Mouse (Mus musculus): ENCODE data around the gene Zbtb16. TPM values are rescaled to one million over a fixed set of nuclear protein-coding genes. Genes with fewer than 3 reads are reported as not detected.

Gene Zbtb16
- total and polyA plus RNA-seq, 2 experiments from 2014 or later: 6.8 to 13.5 TPM

- Histone ChIP-seq H3K4me1 (ENCODE audit: insufficient read depth, low read length) (no peaks in the 10 kb centered on the region), H3K9ac (replicated peaks; ENCODE audit: low read length) (no peak overlapping the region), H3K36me3 (ENCODE audit: insufficient read depth, low read length) (no peaks in the 10 kb centered on the region), H3K27ac (no peak overlapping the region), H3K4me3 (ENCODE audit: low read length) (no peak overlapping the region), H3K27me3 (ENCODE audit: insufficient read depth, low read length) (no peaks in the 10 kb centered on the region), H3K9me3 (ENCODE audit: low read length) (no peaks in the 10 kb centered on the region), H3K4me2 (ENCODE audit: low read depth, low read length) (no peak overlapping the region)
- DNase-seq (ENCODE audit: low spot score) (no peak), ATAC-seq (no peak)
- 72% methylated on average over 15 of the region's 15 CpGs for WGBS
- no peak for TF ChIP-seq CTCF (IDR thresholded peaks at IDR 0.05; ENCODE audit: low read depth)
These were observed 197.7 kb downstream of the Zbtb16 start for GRCm38 (mm10) chr9:48638176-48638803.

DNA sequence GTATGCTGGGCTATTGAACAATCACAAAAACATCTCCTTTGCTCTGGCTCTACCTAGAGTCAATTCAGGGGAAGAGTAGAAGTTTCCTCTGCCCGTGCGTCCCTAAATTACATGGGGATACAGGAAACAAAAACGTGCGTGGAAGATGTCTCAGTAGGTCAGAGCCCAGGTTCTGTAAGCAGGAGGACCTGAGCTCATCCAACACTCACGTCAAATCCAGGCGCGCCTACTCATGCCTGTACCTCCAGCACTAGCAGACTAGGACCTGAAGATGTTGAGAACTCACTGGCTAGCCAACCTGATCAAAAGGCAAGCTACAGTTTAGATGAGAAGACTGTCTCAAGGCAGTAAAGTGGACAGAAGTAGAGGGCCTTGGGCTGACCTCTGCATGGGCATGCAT, 198.9 kb downstream of the Zbtb16 start:
- H3K36me3 ChIP-seq (ENCODE audit: insufficient read depth, low read length): no peaks in the 10 kb centered on the region

GRCm38 (mm10) chr9:48635576-48636350, 200.3 kb downstream of the Zbtb16 start:
- DNase-seq (ENCODE audit: low spot score): no peak
- no peaks in the 10 kb centered on the region for H3K4me1 ChIP-seq (ENCODE audit: insufficient read depth, low read length)
- no peak overlapping the region for H3K4me3 ChIP-seq (ENCODE audit: low read length)

More for the DNA sequence above, 198.9 kb downstream of the Zbtb16 start:
- ATAC-seq: no peak
- no peak overlapping the region for H3K27ac ChIP-seq
- WGBS: 92% methylated on average over 7 of the region's 7 CpGs
- H3K9ac ChIP-seq (replicated peaks; ENCODE audit: low read length): no peak overlapping the region
- H3K9me3 ChIP-seq (ENCODE audit: low read length): no peaks in the 10 kb centered on the region
- H3K4me3 ChIP-seq (ENCODE audit: low read length): no peak overlapping the region
- no peak for DNase-seq (ENCODE audit: low spot score)
- TF ChIP-seq CTCF (IDR thresholded peaks at IDR 0.05; ENCODE audit: low read depth): no peak
- no peaks in the 10 kb centered on the region for H3K27me3 ChIP-seq (ENCODE audit: insufficient read depth, low read length)
- H3K4me1 ChIP-seq (ENCODE audit: insufficient read depth, low read length): no peaks in the 10 kb centered on the region
- H3K4me2 ChIP-seq (ENCODE audit: low read depth, low read length): no peak overlapping the region

GRCm38 (mm10) chr9:48633147-48633546, 202.9 kb downstream of the Zbtb16 start:
- Histone ChIP-seq H3K4me3 (ENCODE audit: low read length) (no peak overlapping the region), H3K9ac (replicated peaks; ENCODE audit: low read length) (no peak overlapping the region), H3K27me3 (ENCODE audit: insufficient read depth, low read length) (no peaks in the 10 kb centered on the region), H3K36me3 (ENCODE audit: insufficient read depth, low read length) (no peaks in the 10 kb centered on the region), H3K27ac (no peak overlapping the region), H3K4me1 (ENCODE audit: insufficient read depth, low read length) (no peaks in the 10 kb centered on the region), H3K9me3 (ENCODE audit: low read length) (no peaks in the 10 kb centered on the region), H3K4me2 (ENCODE audit: low read depth, low read length) (no peak overlapping the region)
- ATAC-seq: no peak
- WGBS: 72% methylated on average over 6 of the region's 6 CpGs
- TF ChIP-seq CTCF (IDR thresholded peaks at IDR 0.05; ENCODE audit: low read depth): no peak
- DNase-seq (ENCODE audit: low spot score): no peak

More at GRCm38 (mm10) chr9:48635576-48636350, 200.3 kb downstream of the Zbtb16 start:
- no peak for TF ChIP-seq CTCF (IDR thresholded peaks at IDR 0.05; ENCODE audit: low read depth)
- H3K36me3 ChIP-seq (ENCODE audit: insufficient read depth, low read length): no peaks in the 10 kb centered on the region
- ATAC-seq: no peak
- no peaks in the 10 kb centered on the region for H3K9me3 ChIP-seq (ENCODE audit: low read length)
- H3K27me3 ChIP-seq (ENCODE audit: insufficient read depth, low read length): no peaks in the 10 kb centered on the region
- no peak overlapping the region for H3K27ac ChIP-seq
- no peak overlapping the region for H3K4me2 ChIP-seq (ENCODE audit: low read depth, low read length)
- no peak overlapping the region for H3K9ac ChIP-seq (replicated peaks; ENCODE audit: low read length)
- WGBS: 46% methylated on average over 18 of the region's 18 CpGs

GRCm38 (mm10) chr9:48619268-48619667, 216.8 kb downstream of the Zbtb16 start:
- Histone ChIP-seq H3K9ac (replicated peaks; ENCODE audit: low read length) (no peak overlapping the region), H3K4me2 (ENCODE audit: low read depth, low read length) (no peak overlapping the region), H3K36me3 (ENCODE audit: insufficient read depth, low read length) (no peaks in the 10 kb centered on the region), H3K4me3 (ENCODE audit: low read length) (no peak overlapping the region), H3K27ac (no peak overlapping the region), H3K4me1 (ENCODE audit: insufficient read depth, low read length) (no peaks in the 10 kb centered on the region), H3K27me3 (ENCODE audit: insufficient read depth, low read length) (no peaks in the 10 kb centered on the region), H3K9me3 (ENCODE audit: low read length) (no peaks in the 10 kb centered on the region)
- ATAC-seq (no peak), DNase-seq (ENCODE audit: low spot score) (no peak)
- WGBS: 53% methylated on average over 1 of the region's 1 CpGs
- no peak for TF ChIP-seq CTCF (IDR thresholded peaks at IDR 0.05; ENCODE audit: low read depth)

GRCm38 (mm10) chr9:48618589-48618988, 217.4 kb downstream of the Zbtb16 start:
- H3K36me3 ChIP-seq (ENCODE audit: insufficient read depth, low read length): no peaks in the 10 kb centered on the region
- peak; percentile 81 for TF ChIP-seq CTCF (IDR thresholded peaks at IDR 0.05; ENCODE audit: low read depth)
- H3K27me3 ChIP-seq (ENCODE audit: insufficient read depth, low read length): no peaks in the 10 kb centered on the region
- H3K4me1 ChIP-seq (ENCODE audit: insufficient read depth, low read length): no peaks in the 10 kb centered on the region
- DNase-seq (ENCODE audit: low spot score): peak; percentile 93
- H3K9ac ChIP-seq (replicated peaks; ENCODE audit: low read length): no peak overlapping the region
- peak overlapping the region; percentile 38 for H3K4me2 ChIP-seq (ENCODE audit: low read depth, low read length)
- peak; percentile 64 for ATAC-seq
- no peak overlapping the region for H3K4me3 ChIP-seq (ENCODE audit: low read length)
- WGBS: 27% methylated on average over 6 of the region's 6 CpGs
- H3K9me3 ChIP-seq (ENCODE audit: low read length): no peaks in the 10 kb centered on the region
- H3K27ac ChIP-seq: no peak overlapping the region

GRCm38 (mm10) chr9:48618111-48618510, 217.9 kb downstream of the Zbtb16 start:
- H3K9me3 ChIP-seq (ENCODE audit: low read length): no peaks in the 10 kb centered on the region
- peak; percentile 50 for DNase-seq (ENCODE audit: low spot score)
- H3K4me2 ChIP-seq (ENCODE audit: low read depth, low read length): no peak overlapping the region; the same call in 1 of the 2 replicates
- 62% methylated on average over 8 of the region's 8 CpGs for WGBS
- H3K36me3 ChIP-seq (ENCODE audit: insufficient read depth, low read length): no peaks in the 10 kb centered on the region
- no peak overlapping the region for H3K4me3 ChIP-seq (ENCODE audit: low read length)
- no peak for TF ChIP-seq CTCF (IDR thresholded peaks at IDR 0.05; ENCODE audit: low read depth)
- H3K27me3 ChIP-seq (ENCODE audit: insufficient read depth, low read length): no peaks in the 10 kb centered on the region
- no peak overlapping the region for H3K9ac ChIP-seq (replicated peaks; ENCODE audit: low read length)
- H3K4me1 ChIP-seq (ENCODE audit: insufficient read depth, low read length): no peaks in the 10 kb centered on the region
- ATAC-seq: 0 out of 2 replicates have a peak, but pooled peaks have one; percentile 43
- no peak overlapping the region for H3K27ac ChIP-seq

All from hindbrain, postnatal 0 days (tissue).